Mouse (Mus musculus): ENCODE results near the gene Srp72. TPM values are rescaled to one million over a fixed set of nuclear protein-coding genes. Genes with fewer than 3 reads are reported as not detected.

The Srp72 gene
- polyA plus RNA-seq, 1 experiment: 21.6 TPM

DNA sequence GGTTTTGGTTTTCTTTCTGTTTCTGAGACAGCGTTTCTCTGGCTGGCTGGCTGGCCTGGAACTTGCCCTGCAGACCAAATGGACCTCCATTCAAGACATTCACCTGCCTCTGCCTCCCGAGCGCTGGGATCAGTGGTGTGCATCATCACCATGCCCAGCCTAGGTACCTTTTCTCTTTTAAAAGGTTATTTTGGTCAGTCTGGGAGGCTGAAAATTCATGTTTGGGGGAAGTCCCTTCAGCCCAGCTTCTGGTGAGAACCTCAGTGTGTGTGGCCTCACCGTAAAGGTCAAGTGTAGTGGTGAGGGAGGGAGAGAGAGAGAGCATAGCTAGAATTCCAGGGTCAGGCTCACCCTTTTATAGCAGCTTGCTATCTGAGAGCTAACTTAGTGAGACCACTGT, 26.7 kb upstream of the Srp72 start:
- WGBS: 75% methylated on average over 4 of the region's 4 CpGs
- no peak for DNase-seq
- no peak overlapping the region for H3K4me3 ChIP-seq (replicated peaks; ENCODE audit: extremely low read depth, low read depth, low read length)
- peaks cover 14% of the 10 kb centered on the region for H3K4me1 ChIP-seq (ENCODE audit: control insufficient read depth, insufficient read depth, low read length)
- no peak for TF ChIP-seq POLR2A (IDR thresholded peaks at IDR 0.05; ENCODE audit: borderline replicate concordance, extremely low read depth, low read depth, low read length)
- no peak for TF ChIP-seq CTCF (IDR thresholded peaks at IDR 0.05; ENCODE audit: insufficient read depth, low read length)

DNA sequence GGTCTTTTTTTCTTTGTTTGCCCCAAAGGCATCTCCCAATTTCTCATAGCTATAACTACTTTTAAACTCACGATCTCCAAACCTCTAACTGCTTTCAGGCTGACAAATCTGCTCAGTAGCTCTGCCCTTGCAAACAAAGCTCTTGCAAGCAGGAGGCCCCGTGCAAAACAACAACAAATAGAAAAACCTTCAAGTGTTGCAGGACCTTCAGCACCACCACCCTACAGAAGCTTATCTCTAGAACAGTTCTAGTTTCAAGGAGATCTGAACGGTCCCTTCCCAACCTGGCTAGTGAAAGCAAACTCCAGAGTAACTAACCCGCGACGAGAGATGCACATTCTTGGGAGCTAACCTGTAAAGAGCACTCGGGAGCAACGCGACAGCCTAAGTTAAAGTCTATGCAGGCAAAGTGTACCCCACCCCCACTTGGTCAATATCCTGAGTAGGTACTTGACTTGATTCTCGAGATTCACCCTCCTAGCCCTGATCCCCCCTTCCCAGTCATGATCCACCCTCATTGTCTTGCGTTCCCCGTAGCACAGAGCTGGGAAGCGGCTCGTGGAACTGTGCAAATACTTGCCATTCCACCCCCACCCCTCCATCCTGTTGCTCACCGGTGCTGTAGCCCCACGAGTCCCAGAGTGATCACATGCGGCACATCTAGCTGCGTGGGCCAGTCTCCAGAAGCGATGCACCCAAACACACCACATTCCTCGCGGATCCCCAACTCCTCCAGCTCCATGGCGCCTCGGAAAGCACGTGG, 24.0 kb upstream of the Srp72 start:
- no peak for DNase-seq
- TF ChIP-seq CTCF (IDR thresholded peaks at IDR 0.05; ENCODE audit: insufficient read depth, low read length) (no peak), POLR2A (IDR thresholded peaks at IDR 0.05; ENCODE audit: borderline replicate concordance, extremely low read depth, low read depth, low read length) (no peak)
- 1% methylated on average over 24 of the region's 24 CpGs for WGBS
- Histone ChIP-seq H3K4me1 (ENCODE audit: control insufficient read depth, insufficient read depth, low read length) (peaks cover 14% of the 10 kb centered on the region), H3K4me3 (replicated peaks; ENCODE audit: extremely low read depth, low read depth, low read length) (peak overlapping the region; percentile 82)

DNA sequence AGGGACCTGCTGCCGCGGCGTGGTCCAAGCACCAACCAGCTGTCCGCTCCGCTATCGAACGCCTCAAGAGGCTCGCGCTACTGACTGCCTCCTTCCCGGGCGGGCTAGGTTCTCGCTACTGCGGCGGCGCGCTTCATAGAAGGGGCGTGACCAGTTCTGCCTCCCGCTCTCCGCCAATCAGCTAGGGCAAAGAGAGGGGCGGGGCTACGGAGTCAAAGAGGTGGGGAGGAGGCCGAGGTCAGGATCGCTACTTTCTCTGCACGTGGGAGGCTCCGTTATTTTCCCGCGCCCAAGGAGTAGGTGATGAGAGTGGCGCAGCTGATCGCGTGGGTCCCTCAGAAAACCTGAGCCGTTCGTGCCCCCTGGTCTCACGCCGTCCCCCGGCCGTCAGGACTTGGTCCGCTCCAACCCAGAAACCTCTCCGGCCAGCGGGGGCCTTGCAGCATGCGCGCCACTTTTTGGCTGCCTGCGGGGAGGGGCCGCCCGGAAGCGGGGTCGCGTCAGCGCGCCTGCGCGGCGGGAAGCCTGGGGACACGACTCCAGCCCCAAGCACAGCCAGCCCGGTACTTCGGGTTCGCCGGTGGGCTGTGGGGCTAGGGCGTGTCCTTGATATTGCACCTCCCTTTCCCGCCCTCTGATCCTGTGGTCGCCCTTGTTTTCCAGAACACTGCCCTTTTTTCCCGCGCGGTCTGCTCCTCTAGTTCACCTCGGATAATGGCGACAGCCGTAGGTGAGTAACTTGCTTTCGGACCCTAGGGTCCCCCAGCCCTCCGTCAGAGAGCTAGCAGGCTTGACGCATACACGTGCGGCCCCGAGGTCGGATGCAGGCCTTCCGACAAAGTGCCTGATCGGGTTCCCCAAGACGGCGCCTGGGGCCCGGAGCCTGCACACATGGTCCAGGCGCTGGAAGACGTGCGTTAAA, 23.1 kb upstream of the Srp72 start, which contains the start of the genes Paics and Ppat:
TSS of gene Paics (plus strand) at position 202 of the 922 bp plus-strand sequence.
TSS of gene Ppat (minus strand) at position 473 of the 922 bp plus-strand sequence.
- H3K4me1 ChIP-seq (ENCODE audit: control insufficient read depth, insufficient read depth, low read length): peaks cover 13% of the 10 kb centered on the region
- H3K4me3 ChIP-seq (replicated peaks; ENCODE audit: extremely low read depth, low read depth, low read length): peak within 1 kb of the TSS; percentile 93
- peak; percentile 98 for DNase-seq
- TF ChIP-seq CTCF (IDR thresholded peaks at IDR 0.05; ENCODE audit: insufficient read depth, low read length) (no peak), POLR2A (IDR thresholded peaks at IDR 0.05; ENCODE audit: borderline replicate concordance, extremely low read depth, low read depth, low read length) (peak; percentile 83; the same call in 1 of the 2 replicates)
- under 1% methylated on average over 81 of the region's 81 CpGs for WGBS

GRCm38 (mm10) chr5:76952112-76953040, 22.1 kb upstream of the Srp72 start:
- Histone ChIP-seq H3K4me3 (replicated peaks; ENCODE audit: extremely low read depth, low read depth, low read length) (peak overlapping the region; percentile 93), H3K4me1 (ENCODE audit: control insufficient read depth, insufficient read depth, low read length) (peaks cover 8% of the 10 kb centered on the region)
- TF ChIP-seq CTCF (IDR thresholded peaks at IDR 0.05; ENCODE audit: insufficient read depth, low read length) (no peak), POLR2A (IDR thresholded peaks at IDR 0.05; ENCODE audit: borderline replicate concordance, extremely low read depth, low read depth, low read length) (no peak)
- 11% methylated on average over 7 of the region's 7 CpGs for WGBS
- DNase-seq: no peak

- peaks cover 2% of the 10 kb centered on the region; the same call in 1 of the 2 replicates for H3K4me1 ChIP-seq (ENCODE audit: control insufficient read depth, insufficient read depth, low read length)
- no peak for DNase-seq
- 60% methylated on average over 3 of the region's 3 CpGs for WGBS
- TF ChIP-seq POLR2A (IDR thresholded peaks at IDR 0.05; ENCODE audit: borderline replicate concordance, extremely low read depth, low read depth, low read length): no peak
- TF ChIP-seq CTCF (IDR thresholded peaks at IDR 0.05; ENCODE audit: insufficient read depth, low read length): no peak
- H3K4me3 ChIP-seq (replicated peaks; ENCODE audit: extremely low read depth, low read depth, low read length): no peak overlapping the region
These were observed 20.7 kb upstream of the Srp72 start for GRCm38 (mm10) chr5:76953794-76954193.

GRCm38 (mm10) chr5:76954271-76954900, 20.1 kb upstream of the Srp72 start:
- Histone ChIP-seq H3K4me1 (ENCODE audit: control insufficient read depth, insufficient read depth, low read length) (peaks cover 2% of the 10 kb centered on the region; the same call in 1 of the 2 replicates), H3K4me3 (replicated peaks; ENCODE audit: extremely low read depth, low read depth, low read length) (no peak overlapping the region)
- TF ChIP-seq CTCF (IDR thresholded peaks at IDR 0.05; ENCODE audit: insufficient read depth, low read length): no peak
- TF ChIP-seq POLR2A (IDR thresholded peaks at IDR 0.05; ENCODE audit: borderline replicate concordance, extremely low read depth, low read depth, low read length): no peak
- 70% methylated on average over 6 of the region's 6 CpGs for WGBS
- no peak for DNase-seq

DNA sequence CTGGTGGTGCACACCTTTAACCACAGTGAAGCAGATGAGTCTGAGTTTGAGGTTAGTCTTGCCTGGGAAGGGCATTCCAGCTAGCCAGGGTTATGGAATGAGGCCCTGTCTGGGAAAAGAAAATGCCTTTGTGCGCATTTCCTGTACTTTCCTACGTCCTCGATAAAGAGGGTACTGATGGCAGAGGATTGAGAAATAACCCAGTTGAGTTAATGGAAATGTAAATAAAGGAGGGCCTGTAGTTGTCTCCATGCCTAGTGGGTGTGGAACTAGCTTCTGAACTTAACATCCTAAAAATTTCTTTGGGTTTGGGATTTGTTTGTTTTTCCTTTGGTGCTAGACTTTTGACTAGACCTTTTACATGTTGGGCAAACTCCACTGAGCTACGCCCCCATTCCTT, 19.0 kb upstream of the Srp72 start:
- H3K4me1 ChIP-seq (ENCODE audit: control insufficient read depth, insufficient read depth, low read length): peaks cover 2% of the 10 kb centered on the region; the same call in 1 of the 2 replicates
- 43% methylated on average over 4 of the region's 4 CpGs for WGBS
- TF ChIP-seq POLR2A (IDR thresholded peaks at IDR 0.05; ENCODE audit: borderline replicate concordance, extremely low read depth, low read depth, low read length): no peak
- no peak for TF ChIP-seq CTCF (IDR thresholded peaks at IDR 0.05; ENCODE audit: insufficient read depth, low read length)
- H3K4me3 ChIP-seq (replicated peaks; ENCODE audit: extremely low read depth, low read depth, low read length): no peak overlapping the region
- DNase-seq: no peak

GRCm38 (mm10) chr5:76957954-76958353, 16.5 kb upstream of the Srp72 start:
- H3K4me3 ChIP-seq (replicated peaks; ENCODE audit: extremely low read depth, low read depth, low read length): no peak overlapping the region
- TF ChIP-seq CTCF (IDR thresholded peaks at IDR 0.05; ENCODE audit: insufficient read depth, low read length) (no peak), POLR2A (IDR thresholded peaks at IDR 0.05; ENCODE audit: borderline replicate concordance, extremely low read depth, low read depth, low read length) (no peak)
- no peak for DNase-seq
- WGBS: 96% methylated on average over 1 of the region's 1 CpGs
- H3K4me1 ChIP-seq (ENCODE audit: control insufficient read depth, insufficient read depth, low read length): no peaks in the 10 kb centered on the region
